Mouse (Mus musculus): ENCODE data around the gene Wdr63.

The Wdr63 gene

DNA sequence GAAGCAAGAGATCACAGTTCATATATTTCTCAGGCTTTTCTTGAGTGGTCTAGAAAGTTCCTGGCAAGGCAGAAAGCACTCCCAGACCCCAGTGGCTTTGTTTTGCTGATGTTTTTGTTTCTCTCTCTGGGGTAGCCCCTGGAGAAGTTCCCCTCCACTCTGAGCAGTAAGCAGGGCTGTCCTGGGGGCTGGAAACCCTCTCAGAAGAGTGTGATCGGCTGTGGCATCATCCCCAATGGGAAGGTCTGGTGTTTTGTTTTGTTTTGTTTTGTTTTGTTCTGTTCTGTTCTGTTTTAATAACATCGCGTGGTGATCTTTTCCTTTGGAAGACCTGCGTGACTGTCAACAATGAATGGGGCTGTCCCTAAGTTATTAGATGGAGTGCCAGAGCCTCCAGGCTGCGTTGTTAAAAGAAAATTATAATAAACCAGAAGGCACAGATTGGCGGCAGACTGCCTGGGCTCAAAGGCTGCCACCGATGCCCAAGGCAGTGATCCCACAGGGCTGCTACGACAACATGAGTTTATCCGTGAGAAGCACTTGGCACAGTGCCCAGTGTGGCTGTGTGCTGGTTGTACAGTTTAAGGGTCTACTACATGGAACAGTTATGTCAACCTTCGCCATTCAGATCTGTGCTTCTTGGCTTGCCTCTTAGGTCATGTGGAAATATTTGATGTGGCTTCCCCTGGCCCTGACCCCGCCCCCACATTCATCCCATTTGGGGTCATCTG lies 56.5 kb downstream of the Wdr63 start:
- DNase-seq = no peak

DNA sequence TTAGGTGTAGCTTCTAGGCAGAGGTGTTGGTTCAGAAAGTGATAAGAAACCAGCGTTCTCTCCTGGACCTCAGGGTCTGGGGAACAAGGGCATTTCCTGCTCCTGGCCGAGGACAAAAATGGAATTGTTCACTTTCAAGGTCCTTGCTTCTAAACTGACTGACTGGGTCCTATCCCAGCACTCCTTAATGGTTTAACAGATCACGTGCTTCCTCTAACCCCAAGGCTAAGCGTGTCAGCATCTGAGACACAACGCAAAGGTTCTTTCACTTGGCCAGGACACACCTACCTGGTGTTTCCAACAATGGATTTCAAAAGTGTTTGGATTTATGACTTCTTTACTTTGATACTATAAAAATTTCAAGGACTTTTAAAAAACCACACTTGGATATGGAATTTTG lies 58.0 kb downstream of the Wdr63 start:
- DNase-seq = no peak

DNA sequence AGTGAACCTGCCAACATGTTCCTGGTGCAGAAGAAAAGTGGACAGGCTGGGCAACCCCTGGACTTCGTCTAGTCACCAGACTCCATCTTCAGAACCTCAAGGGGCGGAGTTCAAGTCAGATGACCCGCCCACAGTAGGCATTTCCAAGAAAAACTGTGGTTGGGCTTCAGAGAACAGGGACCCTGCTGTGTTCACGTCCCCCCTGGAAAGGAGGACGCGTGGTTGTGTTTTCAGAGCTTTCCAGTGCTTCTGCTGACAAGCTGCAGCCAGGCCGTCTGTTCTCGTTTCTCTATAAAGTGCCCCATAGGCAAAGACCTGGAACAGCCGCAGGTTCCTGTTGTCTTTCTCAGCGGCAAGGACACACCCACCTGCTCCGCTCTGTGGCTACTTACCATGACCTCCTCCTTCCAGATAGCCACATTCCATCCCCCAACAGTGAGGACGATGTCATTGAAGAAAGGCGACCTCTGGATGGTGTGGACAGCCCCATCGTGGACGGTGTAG lies 60.2 kb downstream of the Wdr63 start:
- DNase-seq = no peak

DNA sequence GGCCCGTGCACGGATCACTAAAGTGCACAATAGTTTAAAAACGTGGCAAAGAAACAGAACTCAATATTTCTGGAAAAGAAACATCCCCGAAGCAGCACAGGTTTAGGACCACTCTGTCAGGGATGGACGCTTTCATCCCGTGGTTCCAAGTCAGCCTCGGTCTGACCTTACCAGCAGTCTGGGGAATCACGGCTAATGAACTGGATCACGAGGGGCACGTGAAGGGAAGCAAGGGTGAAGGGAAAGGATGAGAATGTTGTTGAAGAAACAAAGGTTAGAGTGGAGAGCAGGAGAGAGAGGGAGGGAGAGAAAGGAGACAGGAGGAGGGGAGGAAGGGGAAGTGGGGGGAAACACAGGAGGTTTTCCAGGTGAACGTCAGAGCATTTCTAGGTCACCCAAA lies 61.9 kb downstream of the Wdr63 start:
- DNase-seq = no peak

DNA sequence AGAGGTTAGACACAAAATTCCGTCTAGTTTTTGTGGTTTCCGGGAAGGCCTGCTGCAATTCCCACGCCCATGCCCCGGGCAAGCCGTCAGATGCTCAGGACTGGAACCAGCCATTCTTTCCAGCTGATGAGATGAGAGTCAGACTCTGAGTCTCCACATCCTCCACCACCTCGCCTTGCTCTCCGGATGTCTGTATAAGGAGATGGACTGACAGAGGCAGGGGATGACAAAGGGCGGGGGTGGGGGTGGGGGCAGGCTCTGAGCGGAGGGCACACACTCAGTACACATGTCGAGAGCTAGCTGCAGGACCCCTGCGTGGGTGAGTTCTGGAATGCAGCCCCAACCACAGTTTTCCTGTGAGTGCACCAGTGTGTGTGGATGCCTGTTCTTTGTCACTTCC lies 63.0 kb downstream of the Wdr63 start:
- no peak for DNase-seq

DNA sequence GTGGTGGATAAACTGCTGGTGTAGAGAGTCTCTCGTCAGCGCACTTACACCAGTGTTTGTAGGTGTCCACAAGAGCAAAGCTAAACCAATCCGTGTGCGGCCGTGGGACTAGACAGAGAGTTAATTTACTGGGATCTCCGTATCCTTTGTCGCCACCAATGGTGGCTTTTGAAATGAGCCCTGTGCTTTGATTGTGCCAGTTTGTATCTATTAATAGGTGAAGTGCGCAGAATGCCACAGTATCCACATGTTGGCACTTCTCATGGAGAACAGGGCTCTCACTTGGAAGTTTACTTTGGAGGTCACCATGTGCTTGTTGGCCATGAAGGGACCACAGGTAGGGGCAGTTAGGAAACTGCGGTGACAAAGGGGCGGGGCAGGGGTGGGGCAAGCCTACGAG lies 66.5 kb downstream of the Wdr63 start:
- no peak for DNase-seq

DNA sequence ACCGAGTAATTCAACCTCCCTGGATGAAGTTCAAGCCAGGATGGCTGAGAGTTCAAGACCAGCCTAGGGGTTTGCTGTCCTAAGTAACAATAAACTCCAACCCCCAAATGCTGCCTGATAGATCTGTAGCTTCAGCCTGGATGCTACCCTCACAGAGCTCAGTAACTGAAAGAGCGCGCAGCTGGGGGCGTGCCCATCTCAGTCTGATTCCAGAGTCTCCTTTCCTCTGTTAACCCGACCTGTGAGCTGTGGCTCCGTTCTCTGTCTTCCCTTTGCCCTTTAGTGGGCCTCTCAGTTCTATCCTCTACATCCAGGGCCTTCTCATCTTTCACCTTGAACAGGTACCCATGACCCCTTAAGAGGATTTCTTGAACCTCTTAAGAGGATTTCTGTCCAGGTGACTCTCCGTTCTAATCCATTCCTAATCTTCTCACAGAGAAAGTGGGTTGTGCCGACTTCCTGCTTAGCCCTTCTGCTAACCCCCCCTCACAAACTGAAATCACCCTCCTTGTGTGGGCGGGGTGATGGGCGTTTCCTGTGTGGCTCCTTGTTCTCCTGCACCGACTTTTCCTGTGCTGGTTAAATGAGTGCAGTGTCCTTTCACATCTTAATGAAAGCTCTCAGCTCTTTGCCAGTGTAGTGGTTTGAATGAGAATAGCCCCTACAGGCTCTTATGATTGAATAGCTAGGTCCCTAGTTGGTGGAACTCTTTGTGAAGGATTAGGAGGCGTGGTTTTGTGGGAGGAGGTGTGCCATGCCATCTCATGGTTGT lies 68.6 kb downstream of the Wdr63 start:
- DNase-seq = no peak

DNA sequence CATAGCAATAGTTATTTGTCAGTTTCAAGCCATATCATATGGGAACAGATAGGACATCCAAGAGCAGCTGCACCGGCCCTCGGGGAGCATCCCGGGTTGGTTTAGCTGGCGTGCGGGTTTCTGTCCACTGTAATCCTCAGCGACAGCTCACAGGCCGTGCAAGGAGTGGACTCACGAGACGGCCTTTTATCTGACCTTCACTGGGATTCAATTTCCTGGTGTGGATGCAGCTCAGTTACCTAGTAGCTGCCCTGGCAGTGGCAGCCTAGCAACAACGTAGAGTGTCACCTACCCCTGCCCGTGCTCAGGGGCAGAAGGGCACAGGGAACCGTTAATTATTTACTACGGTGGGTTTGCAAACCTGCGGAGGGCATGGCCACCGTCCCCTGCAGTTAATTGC lies 70.0 kb downstream of the Wdr63 start:
- DNase-seq = no peak

DNA sequence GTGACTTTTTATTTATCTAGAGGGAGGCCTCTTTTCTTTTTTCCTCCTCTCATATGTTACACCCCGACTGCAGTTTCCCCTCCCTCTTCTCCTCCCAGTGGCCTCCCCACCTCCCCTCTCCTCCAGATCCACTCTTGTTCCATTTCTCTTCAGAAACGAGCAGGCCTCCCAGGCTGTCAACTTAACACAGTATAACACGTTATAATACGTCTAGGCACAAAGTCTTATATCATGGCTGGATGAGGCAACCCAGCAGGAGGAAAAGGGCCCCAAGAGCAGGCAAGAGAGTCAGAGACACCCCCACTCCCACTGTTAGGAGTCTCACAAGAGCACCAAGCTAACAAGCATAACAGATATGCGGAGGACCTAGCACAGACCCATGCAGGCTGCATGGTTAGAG lies 75.0 kb downstream of the Wdr63 start:
- DNase-seq = no peak

DNA sequence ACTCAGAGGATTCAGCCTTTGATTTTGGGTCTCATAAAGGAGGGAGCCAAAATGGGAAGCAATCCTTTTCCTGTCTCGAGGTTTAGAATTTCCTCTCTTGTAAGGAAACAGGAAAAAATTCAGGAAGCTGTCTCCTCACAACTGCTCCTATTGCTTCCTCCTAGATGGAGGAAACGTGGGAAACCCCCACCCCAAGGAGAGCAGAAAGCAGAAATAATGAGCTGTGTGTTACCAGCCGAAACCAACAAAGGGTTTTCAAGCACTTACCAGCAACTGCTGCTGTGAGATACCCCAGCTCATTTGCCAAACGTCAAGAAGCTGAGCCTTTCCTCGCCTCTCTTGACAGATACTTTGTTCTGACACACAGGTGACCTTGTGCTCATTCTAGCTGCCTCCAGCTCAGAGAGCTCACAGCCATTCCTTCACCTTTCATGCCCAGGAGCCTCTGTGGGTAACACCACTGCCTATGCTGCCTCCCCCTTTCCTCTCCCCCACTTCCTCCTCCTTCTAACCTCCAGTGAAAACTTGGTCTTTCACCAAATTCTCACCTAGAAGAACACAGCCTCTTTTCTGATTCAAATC lies 77.6 kb downstream of the Wdr63 start:
- no peak for DNase-seq

DNA sequence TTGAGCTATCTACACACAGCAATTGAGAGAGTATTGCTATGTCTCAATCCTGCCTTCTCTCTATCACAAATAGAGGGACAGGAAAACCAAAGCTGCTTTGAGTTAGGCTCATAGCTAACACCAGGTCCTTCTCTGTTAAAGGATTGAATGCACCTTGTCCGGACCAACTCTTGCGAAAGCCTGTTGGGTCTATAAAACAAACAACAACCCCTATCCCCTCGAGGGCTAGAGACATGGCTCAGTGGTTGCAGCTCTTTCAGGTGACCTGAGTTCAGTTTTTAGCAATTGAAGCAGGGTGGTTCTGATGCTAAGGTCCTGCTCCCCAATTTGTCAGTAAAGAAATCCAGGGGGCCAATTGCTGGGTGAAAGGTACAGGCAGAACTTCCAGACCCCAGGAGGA lies 78.7 kb downstream of the Wdr63 start:
- DNase-seq = no peak

DNA sequence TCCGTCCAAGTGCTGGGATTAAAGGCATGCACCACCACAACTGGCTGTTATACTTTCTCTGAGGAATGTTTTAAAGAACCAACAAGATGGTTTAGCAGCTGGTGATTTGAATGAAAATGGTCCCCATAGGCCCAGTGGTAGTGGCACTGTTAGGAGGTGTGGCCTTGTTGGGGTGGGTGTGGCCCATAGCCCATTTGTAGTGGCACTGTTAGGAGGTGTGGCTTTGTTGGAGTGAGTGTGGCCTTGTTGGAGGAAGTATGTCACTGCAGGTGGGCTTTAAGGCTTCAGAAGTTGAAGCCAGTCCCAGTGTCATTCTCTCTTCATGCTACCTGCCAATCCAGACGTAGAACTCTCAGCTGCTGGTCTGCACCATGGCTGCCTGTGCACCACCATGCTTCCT lies 79.5 kb downstream of the Wdr63 start:
- DNase-seq = no peak

DNA sequence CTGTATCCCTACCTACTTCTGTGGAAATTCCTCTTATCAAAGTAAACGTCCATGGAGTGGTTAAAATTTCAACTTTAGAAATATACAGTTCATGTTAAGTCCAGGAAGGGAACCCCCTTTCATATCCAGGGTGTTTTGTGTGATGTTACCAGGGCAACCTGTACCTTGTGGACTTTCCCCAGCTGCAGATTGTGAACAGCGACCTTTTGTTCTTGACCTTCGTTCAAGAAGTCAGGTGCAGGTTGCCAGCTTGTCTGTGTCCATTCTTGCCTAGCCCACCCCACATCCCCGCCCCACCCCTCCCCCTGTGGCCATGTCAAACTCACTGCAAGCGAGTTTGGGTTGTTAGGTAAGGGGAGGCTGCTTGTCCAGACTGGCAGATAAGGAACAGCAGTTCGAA lies 80.8 kb downstream of the Wdr63 start:
- no peak for DNase-seq

DNA sequence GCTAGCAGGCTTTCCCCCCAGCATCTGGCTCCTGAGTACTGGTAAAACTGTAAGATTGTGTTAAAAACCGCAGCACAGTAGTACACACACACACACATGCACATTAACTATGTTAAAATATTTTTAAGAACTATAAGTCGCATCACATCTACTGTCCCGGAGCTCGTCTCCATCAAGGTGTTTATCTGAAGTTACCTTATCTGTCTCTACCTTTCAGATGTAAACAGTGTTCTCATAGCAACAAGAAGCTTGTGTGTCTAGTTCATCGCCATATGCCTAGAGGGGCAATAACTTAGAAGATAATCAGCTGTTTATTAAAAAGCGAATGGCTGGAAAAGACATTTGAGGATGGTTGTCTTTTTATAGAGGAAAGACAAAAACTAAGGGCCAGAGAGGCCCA lies 82.4 kb downstream of the Wdr63 start:
- DNase-seq = no peak

DNA sequence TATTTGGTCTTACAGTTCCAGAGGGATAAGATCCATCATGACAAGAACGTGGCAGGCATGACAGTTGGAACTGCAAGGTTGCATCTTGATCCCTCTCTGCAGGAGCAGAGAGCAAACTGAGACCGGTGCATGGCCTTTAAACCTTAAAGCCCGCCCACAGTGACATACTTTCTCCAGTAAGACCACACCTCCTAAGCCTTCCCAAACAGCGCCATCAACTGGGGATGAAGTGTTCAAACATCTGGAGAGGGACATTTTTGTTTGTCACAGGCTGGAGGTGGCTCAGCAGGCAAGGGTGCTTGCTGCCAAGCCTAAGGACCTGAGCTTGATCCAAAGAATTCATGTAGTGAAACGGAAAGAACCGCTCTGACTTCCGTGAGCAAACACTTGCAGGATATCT lies 83.2 kb downstream of the Wdr63 start:
- DNase-seq = no peak

DNA sequence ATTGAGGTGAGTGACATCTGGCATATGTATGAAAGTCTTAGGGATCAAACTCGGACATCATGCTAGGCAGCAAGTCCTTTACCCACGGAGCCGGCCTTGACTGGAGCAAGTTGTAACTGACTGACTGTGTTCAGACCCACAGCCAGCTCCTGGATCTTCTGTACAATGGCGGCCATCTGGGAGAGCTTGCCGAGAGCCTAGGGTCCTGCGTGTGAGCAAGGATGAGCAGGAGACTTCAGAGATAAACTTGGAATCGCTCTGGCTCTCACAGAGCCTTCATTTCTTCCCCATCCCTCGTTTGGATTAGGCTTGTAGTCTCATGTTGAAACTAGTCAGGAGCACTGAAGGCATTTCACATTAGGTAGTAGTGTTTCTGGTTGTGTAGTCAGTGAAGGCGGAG lies 85.7 kb downstream of the Wdr63 start:
- DNase-seq = no peak

DNA sequence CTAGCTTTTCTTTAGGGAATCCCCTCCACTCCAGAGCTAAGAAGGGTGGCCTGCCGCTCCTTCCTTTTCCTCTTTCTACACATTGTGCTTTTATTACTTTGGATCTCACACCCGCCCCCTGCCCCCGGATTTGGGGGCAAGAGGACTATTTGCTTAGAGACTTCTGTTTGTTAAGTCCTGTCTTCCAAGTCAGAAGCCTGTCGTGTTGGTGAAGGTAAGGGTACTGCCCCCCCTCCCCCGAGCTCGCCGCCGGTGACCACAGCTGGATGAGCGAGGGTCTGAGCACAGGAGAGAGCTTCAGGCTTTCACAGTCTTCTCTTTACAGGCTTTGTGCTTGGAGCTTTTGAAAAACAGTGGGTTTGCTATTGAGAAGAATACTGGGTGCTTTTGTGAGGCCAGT lies 90.4 kb downstream of the Wdr63 start:
- DNase-seq = no peak

DNA sequence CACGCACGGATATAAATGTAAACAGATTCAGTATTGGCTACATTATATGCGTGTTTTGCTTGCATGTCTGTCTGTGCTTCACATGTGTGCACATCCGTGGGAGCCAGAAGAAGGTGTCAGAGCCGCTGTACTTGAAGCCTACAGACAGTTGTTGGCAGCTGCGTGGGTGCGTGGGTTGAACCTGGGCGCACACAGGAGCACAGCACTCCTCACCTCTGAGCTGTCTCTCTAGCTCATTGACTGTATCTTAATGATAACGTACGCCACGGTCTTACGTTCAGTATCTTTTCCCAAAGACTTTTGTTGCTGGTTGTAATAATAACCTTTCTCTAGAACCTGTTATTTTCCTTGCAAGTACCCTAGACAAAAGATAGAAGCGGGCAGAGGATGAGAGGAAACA lies 91.0 kb downstream of the Wdr63 start:
- no peak for DNase-seq

DNA sequence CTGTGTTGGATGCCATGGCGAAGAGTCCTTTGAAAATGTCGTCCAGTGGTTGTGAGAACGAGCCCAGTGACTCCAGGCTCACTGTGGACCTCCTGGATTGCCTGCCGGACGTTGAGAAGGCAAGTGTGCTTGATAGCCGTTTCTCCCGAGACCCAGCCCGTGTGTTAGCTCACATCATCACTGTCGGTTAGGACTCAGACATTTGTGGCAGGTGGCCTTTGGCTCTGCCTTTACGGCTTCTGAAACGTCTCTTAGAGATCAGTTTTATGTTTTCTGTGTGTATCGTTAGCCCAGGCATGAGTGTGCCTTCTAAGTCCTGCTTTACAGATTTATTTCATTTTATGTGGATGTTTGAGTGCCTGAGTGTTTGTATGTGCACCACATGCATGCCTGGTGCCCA lies 93.6 kb downstream of the Wdr63 start:
- DNase-seq = no peak

DNA sequence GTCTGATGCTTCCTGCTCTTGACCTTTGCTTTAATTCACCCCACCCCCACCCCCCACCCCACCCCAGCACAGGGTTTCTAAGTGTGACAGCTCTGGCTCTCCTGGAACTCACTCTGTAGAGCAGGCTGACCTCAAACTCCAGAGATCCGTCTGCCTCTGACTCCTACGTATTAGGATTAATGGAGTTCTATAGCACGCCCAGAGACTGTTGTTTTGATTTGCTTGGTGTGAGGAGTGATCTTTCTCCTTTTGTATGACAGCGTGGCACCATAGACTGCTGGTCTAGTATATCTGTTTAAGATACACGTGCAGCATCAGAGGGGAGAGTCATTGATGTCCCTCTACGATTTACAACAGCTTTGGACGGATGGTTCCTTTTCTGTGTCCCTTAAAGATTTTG lies 94.4 kb downstream of the Wdr63 start:
- DNase-seq = no peak

DNA sequence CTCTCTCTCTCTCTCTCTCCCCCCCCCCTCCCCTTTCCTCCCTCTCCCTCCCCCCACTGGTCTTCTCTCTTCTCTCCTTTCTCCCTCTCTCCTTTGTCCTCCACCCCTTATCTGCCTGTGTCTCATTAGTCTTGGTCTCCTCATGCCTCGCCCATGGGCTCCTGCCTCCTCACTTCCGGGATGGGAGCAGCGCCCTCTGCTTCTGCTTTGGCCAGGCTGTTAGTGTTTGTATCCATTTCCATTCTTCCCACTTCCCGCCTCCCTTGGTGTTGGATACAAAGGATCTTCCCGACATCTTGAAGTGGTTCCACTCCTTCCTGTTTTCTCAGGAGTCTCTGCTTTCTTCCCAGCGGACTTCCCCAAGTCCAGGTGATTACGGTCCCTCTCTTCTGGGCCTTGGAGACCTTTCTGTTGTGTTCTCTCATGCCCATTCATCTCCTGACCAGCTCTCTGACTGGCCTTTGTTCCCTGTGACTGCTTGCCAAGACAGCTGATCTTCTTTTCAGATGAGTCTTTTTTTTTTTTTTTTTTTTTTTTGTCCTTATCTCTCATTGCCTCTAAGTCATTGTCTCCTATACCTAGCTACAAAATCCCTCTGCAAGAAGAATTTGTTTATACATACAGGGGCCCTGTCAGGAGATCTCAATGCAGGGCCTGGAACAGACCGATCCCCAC lies 96.2 kb downstream of the Wdr63 start:
- no peak for DNase-seq

DNA sequence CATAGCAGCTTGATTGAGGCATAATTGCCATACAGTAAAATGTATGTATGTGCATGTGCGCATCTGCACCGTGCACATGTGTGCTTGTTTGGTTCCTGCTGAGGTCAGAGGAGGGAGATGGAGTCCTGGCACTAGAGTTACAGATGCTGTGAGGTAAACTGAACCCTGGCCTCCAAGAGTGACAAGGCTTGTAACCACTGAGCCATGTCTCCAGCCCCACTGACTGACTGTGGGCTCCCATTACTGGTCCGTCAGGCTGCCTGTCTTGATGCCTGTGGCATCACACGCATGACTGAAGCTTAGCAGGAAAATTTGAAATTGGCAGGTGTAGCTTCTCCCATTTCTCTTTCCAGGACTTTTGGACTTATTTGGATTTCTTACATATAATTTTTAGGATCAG lies 97.2 kb downstream of the Wdr63 start:
- no peak for DNase-seq

DNA sequence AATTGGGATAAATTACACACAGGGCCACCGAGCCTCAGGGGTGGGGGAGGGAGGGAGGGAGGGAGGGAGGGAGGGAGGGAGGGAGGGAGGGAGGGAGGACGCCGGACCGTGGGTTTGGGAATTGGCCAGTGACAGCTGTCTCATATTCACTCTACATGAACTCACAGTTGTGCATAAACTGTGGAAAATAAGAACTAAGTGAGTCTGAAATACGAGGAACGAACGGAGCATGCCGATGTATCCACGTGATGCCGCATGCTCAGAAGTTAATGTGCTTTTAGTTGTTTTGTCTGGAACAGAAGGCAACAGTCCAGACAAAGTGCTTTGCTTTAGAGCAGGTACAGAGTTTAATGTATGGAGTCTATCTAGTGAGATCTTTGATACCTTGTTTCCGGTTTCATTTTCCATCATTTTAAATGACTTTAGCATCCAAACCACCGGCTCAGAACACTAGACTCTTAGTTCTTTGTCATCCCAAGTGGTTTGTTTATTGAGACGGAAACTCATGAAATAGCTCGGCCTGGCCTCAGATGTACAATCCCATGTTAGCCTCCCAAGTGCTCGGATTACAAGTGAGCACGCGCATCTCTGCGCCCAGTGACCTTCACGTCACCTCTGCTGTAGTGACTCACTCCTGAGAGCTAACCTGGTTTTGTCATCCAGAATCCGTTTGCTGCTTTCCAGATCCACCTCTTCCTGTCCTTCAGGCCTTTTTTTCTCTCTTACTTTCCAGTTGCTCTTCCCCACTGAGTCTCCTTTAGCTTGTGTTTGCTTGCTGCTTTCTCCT lies 97.9 kb downstream of the Wdr63 start:
- DNase-seq = no peak
